Mouse (Mus musculus) gastrocnemius, postnatal 36 days (tissue): ENCODE measurements around the gene Tagln. TPM values are rescaled to one million over a fixed set of nuclear protein-coding genes. Genes with fewer than 3 reads are reported as not detected.
A peak's percentile ranks its signal among the peaks of the same experiment; 100 is the strongest.

Experiments used
- DNase-seq, 2 experiments: peaks; one replicate each; pipeline ENCODE4 v3.0.0; 2022
- intact Hi-C: fragments of 180-260 bp; cut with DNase I; formaldehyde crosslinking; loops from one replicate; pipeline ENCODE4 v1.15.1; 2025
- microRNA-seq, 2 experiments: library from miRNA; unstranded; fragments of <30 nt; microRNA quantifications; one replicate each; pipeline ENCODE4 v1.2.0; 2021
- total RNA-seq, 2 experiments: library from RNA; stranded (reverse); gene quantifications; 2 replicates each; pipeline ENCODE4 v1.2.3; 2021

The Tagln gene
- total RNA-seq, 2 experiments from 2014 or later, result 23.0 to 32.1 TPM

DNA sequence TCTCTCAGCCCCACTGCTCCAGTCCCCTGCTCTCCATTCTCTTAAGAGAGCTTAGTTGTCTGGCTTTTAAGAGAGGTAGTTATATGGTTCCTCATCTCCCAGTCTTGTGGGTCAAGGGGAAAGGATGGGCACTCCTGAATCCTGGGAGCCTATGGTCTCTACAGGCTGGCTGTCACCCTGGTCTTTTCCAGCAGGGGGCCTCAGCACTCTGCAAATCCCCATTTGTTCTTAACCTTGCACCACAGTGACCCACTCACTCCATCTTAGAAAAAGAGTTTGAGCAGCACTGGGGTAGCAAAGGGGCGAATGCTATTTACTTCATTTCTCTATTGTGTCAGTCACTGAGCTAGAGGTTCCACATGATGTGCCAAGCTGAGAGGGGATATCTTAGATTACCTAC, 24.2 kb downstream of the Tagln start:
- intact Hi-C loops, result loop anchor here (2.0 kb wide), 1 partner anchor 25 kb away; the partner anchor contains the start of gene Tagln

GRCm38 (mm10) chr9:45910995-45911394, 24.9 kb downstream of the Tagln start:
- no peak for DNase-seq
- intact Hi-C loops, result loop anchor here (2.0 kb wide), 1 partner anchor 26 kb away; the partner anchor contains the start of gene Tagln

More for the DNA sequence above, 24.2 kb downstream of the Tagln start:
- DNase-seq, result peak; percentile 52 to 63

DNA sequence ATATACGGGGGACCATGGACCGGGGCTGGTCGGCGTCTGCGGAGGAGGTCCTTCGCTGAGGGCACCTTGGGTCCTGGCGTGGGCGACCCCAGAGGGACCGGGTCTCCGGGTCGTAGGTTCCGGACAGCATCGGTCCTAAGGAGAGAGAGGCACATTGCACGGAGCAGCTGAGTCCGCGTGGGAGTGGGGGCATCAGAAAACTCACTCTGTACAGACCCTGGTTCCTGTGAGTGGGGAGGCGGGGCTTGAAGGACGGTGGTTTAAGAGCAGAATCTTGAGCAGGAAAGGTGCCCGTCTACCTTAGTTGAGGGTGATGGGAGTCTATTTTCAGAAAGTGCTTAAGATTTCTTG, 28.8 kb downstream of the Tagln start:
- intact Hi-C loops, result no loop called here

DNA sequence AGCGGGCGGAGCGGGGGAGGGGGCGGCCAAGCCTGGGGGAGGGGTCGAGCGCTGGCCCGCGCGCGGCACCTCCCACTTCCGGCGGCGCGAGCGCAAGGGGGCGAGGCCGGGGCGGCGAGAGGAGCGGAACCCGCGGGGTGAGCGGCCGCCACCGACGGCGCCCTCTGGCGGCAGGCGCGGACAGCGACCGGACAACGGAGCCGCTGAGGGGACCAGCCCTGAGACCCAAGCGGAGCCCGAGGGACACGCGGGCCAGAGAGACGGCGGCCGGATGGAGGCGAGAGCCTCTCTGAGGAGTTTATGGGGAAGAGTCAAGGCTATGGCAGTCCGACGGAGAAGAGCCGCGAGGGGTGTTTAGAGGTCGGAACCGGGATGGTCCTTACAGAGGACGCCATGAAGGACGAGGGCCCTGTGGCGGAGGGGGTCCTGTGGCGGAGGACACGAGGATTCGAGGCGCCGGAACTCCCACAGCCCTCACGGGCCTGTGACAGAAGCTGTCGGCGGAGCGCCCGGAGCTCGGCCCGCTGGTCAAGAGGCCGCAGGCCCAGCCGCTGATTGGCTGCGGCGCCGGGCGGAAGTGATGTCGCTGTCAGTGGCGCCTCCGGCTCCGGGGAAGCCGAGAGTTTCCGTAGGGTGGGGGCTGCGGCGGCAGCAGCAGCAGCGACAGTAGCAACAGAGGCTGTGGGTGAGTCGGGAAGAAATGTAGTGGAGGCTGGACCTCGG, 29.3 kb downstream of the Tagln start, which contains the start of the genes Pcsk7 and Rnf214:
Gene Pcsk7, plus strand, starts transcription at position 143 of the 723 bp plus-strand sequence.
Gene Rnf214, minus strand, starts transcription at position 557 of the 723 bp plus-strand sequence.
- intact Hi-C loops, result no loop called here

More for the DNA sequence above, 28.8 kb downstream of the Tagln start:
- DNase-seq, result peak in 1 of 2 experiments; percentile 25

GRCm38 (mm10) chr9:45905811-45906237, 30.0 kb downstream of the Tagln start:
- DNase-seq, result no peak
- intact Hi-C loops, result no loop called here

More for the DNA sequence above, 29.3 kb downstream of the Tagln start, which contains the start of the genes Pcsk7 and Rnf214:
- peak; percentile 85 to 92 for DNase-seq

DNA sequence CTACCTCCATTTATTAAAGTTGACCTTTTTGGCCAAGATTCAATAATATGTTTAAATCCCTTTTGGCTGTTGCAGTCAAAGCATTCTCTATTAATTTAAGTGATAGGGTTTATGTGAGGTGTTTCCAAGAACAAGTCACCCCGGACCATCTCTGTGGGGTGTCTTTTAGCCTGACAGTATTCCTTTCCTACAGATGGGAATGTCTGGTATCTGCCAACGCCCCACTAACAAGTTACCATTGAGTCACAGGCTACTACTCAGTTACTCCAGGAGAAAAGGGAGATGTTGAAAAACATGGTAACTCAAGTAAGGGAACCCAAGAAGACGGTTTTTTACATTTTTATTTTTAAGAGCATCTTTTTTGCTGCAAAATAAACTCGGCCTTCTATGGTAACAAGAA, 30.7 kb downstream of the Tagln start:
- intact Hi-C loops, result no loop called here
- DNase-seq, result no peak

DNA sequence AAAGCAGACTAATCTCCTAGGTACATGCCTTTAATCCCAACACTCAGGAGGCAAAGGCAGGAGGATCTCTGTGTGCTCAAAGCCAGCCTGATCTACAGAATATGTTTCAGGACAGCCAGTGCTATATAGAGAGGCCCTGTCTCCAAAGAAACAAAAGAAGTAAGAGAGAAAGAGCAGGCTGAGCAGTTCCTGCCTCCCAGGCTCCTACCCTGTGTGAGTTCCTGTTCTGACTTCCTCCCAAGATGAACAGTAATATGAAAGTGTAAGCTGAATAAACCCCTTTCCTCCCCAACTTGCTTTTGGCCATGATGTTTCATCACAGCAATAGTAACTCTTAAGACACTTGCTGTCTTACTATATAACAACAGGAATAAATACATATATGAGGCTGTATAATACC, 42.2 kb downstream of the Tagln start:
- no peak for DNase-seq
- intact Hi-C loops, result no loop called here

Small RNAs within 50 kb of the gene (microRNA-seq; reads per million reads assigned to microRNA genes)
- gene Mir7087, result 0 to 1.1 reads per million in 2 experiments

Other genes with a start within 250 kb of the Tagln start
- gene Cep164, start 107.4 kb downstream of the Tagln start, total RNA-seq, result 1 to 10 TPM; 2.1 to 3.8 TPM
- gene Bace1, start 97.5 kb downstream of the Tagln start, total RNA-seq, result 10 to 100 TPM; 37.5 to 47.4 TPM
- gene Pcsk7, start 29.6 kb downstream of the Tagln start, total RNA-seq, result 10 to 100 TPM in 1 of 2 experiments, 1 to 10 TPM in 1; 9.4 to 10.5 TPM
- gene Rnf214, start 29.1 kb downstream of the Tagln start, total RNA-seq, result 10 to 100 TPM; 21.6 to 24.7 TPM
- 10 to 100 TPM; 61.1 to 74.9 TPM for gene Sidt2, start 19.2 kb upstream of the Tagln start, total RNA-seq
- gene Pafah1b2, start 76.6 kb upstream of the Tagln start, total RNA-seq, result 10 to 100 TPM; 24.7 to 26.8 TPM
- 10 to 100 TPM; 28.6 to 43.1 TPM for gene Sik3, start 76.8 kb upstream of the Tagln start, total RNA-seq